Mouse (Mus musculus) ES-E14 (cell line): ENCODE data around the gene Hoxa13. TPM values are rescaled to one million over a fixed set of nuclear protein-coding genes. Genes with fewer than 3 reads are reported as not detected.

Experiments used
- DNase-seq: peaks from one replicate; pipeline ENCODE4 v3.0.0-alpha.2; 2013; ENCODE audit warnings: low read depth, low spot score
- H3K27ac ChIP-seq: 2 replicates; pipeline ENCODE4 v1.5.1; 2012; ENCODE audit warnings: low read depth, mild to moderate bottlenecking, low read length, moderate library complexity, mixed read lengths; ENCODE audit not compliant: poor library complexity, insufficient read depth, severe bottlenecking
- H3K36me3 ChIP-seq: 2 replicates; pipeline ENCODE4 v1.6.1; 2012; ENCODE audit warnings: mild to moderate bottlenecking, low read length, moderate library complexity, mixed read lengths; ENCODE audit not compliant: control insufficient read depth, poor library complexity, insufficient read depth, severe bottlenecking
- H3K4me1 ChIP-seq, 2 experiments: fragments of 150-350 bp in 1 of 2; sonication (generic) in 1 of 2; 2 replicates each; pipeline ENCODE4 v1.6.1; 2012; ENCODE audit warnings: low read length in 2 of 2, mild to moderate bottlenecking in 1 of 2, mixed read lengths in 1 of 2; ENCODE audit not compliant: control insufficient read depth in 2 of 2, insufficient read depth in 2 of 2, poor library complexity in 1 of 2
- H3K4me3 ChIP-seq, 2 experiments: fragments of 150-350 bp in 1 of 2; sonication (generic) in 1 of 2; 2 replicates each; pipeline ENCODE4 v1.5.1; 2012; ENCODE audit warnings: low read length in 2 of 2, low read depth in 1 of 2, mild to moderate bottlenecking in 1 of 2, mixed read lengths in 1 of 2; ENCODE audit not compliant: insufficient read depth in 1 of 2, poor library complexity in 1 of 2, severe bottlenecking in 1 of 2
- H3K9ac ChIP-seq: 2 replicates; pipeline ENCODE4 v1.6.1; 2012; ENCODE audit warnings: low read depth, mild to moderate bottlenecking, low read length, mixed read lengths; ENCODE audit not compliant: poor library complexity, insufficient read depth, severe bottlenecking
- H3K9me3 ChIP-seq: fragments of 150-350 bp; sonication (generic); 2 replicates; pipeline ENCODE4 v1.6.1; 2012; ENCODE audit warnings: low read depth, mild to moderate bottlenecking, low read length; ENCODE audit not compliant: control insufficient read depth, insufficient read depth
- CHD2 ChIP-seq: IDR thresholded peaks from 2 replicates; pipeline ENCODE4 v1.6.1; 2014; ENCODE audit warnings: mild to moderate bottlenecking, low read depth, low read length, inconsistent platforms
- HCFC1 ChIP-seq: IDR thresholded peaks from 2 replicates; pipeline ENCODE4 v1.6.1; 2012; ENCODE audit warnings: low read length, inconsistent platforms, borderline replicate concordance; ENCODE audit not compliant: insufficient read depth
- MAFK ChIP-seq: IDR thresholded peaks from 2 replicates; pipeline ENCODE4 v1.6.1; 2014; ENCODE audit warnings: mild to moderate bottlenecking, low read depth, low read length, inconsistent platforms; ENCODE audit not compliant: insufficient read depth
- ZC3H11A ChIP-seq: IDR thresholded peaks from 2 replicates; pipeline ENCODE4 v1.6.1; 2012; ENCODE audit warnings: low read depth, mild to moderate bottlenecking, inconsistent platforms, low read length, borderline replicate concordance
- ZNF384 ChIP-seq: IDR thresholded peaks from 2 replicates; pipeline ENCODE4 v1.6.1; 2012; ENCODE audit warnings: low read depth, low read length, inconsistent platforms
- in situ Hi-C, 2 experiments: fragments of 600-800 bp; cut with MboI; formaldehyde crosslinking; loops; one replicate each; pipeline ENCODE4 v1.15.1; 2025; ENCODE audit warnings: low sequenced_read_pairs in 2 of 2, inconsistent platforms in 1 of 2; ENCODE audit not compliant: unreplicated experiment in 2 of 2
- total RNA-seq: library from RNA; depleted of rRNA; stranded (reverse); fragments of 300-350 nt; gene quantifications from 2 replicates; pipeline ENCODE4 v1.2.3, GENCODE M21; 2012

The Hoxa13 gene
- total RNA-seq, 1 experiment, result 0.40 TPM

GRCm38 (mm10) chr6:52215771-52216535 is 44.7 kb downstream of the Hoxa13 start:
- H3K9ac ChIP-seq, result no peak overlapping the region
- H3K36me3 ChIP-seq, result no peaks in the 10 kb centered on the region
- TF ChIP-seq ZC3H11A, result no peak
- TF ChIP-seq CHD2, result no peak
- no peak for TF ChIP-seq HCFC1
- no peak for TF ChIP-seq MAFK
- no peak for TF ChIP-seq ZNF384

GRCm38 (mm10) chr6:52215070-52215469 is 45.6 kb downstream of the Hoxa13 start:
- no peak for DNase-seq
- no peaks in the 10 kb centered on the region for H3K9me3 ChIP-seq
- no peak for TF ChIP-seq CHD2
- TF ChIP-seq HCFC1, result no peak
- TF ChIP-seq ZNF384, result no peak
- TF ChIP-seq MAFK, result no peak
- no peak for TF ChIP-seq ZC3H11A
- H3K27ac ChIP-seq, result no peak overlapping the region
- no peak overlapping the region for H3K9ac ChIP-seq
- H3K4me1 ChIP-seq, result peaks cover 0 to 4% of the 10 kb centered on the region in 2 experiments; a peak in 1 of 4 replicates
- no peak overlapping the region for H3K4me3 ChIP-seq
- no peaks in the 10 kb centered on the region for H3K36me3 ChIP-seq
- in situ Hi-C loops, result loop anchor here (5.0 to 25.0 kb wide), 2 partner anchors 603 to 1043 kb away; no protein-coding TSS in a partner anchor

More at GRCm38 (mm10) chr6:52215771-52216535, 44.7 kb downstream of the Hoxa13 start:
- no peak overlapping the region for H3K4me3 ChIP-seq
- in situ Hi-C loops, result loop anchor here (5.0 to 25.0 kb wide), 2 partner anchors 604 to 1044 kb away; no protein-coding TSS in a partner anchor
- H3K27ac ChIP-seq, result no peak overlapping the region
- no peak for DNase-seq
- no peaks in the 10 kb centered on the region for H3K9me3 ChIP-seq
- peaks cover 0 to 4% of the 10 kb centered on the region in 2 experiments; a peak in 1 of 4 replicates for H3K4me1 ChIP-seq

- Histone ChIP-seq H3K4me1 (peaks cover 0 to 4% of the 10 kb centered on the region in 2 experiments; a peak in 1 of 4 replicates), H3K9ac (no peak overlapping the region), H3K27ac (no peak overlapping the region), H3K9me3 (no peaks in the 10 kb centered on the region), H3K36me3 (no peaks in the 10 kb centered on the region), H3K4me3 (no peak overlapping the region)
- DNase-seq, result no peak
- in situ Hi-C loops, result loop anchor here in 1 of 2 experiments (25.0 kb wide), 1 partner anchor 602 kb away; no protein-coding TSS in a partner anchor
- TF ChIP-seq CHD2, result no peak
- TF ChIP-seq ZNF384, result no peak
- TF ChIP-seq HCFC1, result no peak
- no peak for TF ChIP-seq ZC3H11A
These were observed 46.4 kb downstream of the Hoxa13 start for GRCm38 (mm10) chr6:52214271-52214670.

- peak; percentile 80 for TF ChIP-seq ZNF384
- no peak for TF ChIP-seq CHD2
- in situ Hi-C loops, result loop anchor here in 1 of 2 experiments (25.0 kb wide), 1 partner anchor 601 kb away; no protein-coding TSS in a partner anchor
- no peak within 1 kb of the TSS for H3K9ac ChIP-seq
- H3K27ac ChIP-seq, result no peak within 1 kb of the TSS
- no peaks in the 10 kb centered on the region for H3K36me3 ChIP-seq
- DNase-seq, result no peak
- H3K9me3 ChIP-seq, result no peaks in the 10 kb centered on the region
- peaks cover 0 to 4% of the 10 kb centered on the region in 2 experiments; a peak in 1 of 4 replicates for H3K4me1 ChIP-seq
- no peak within 1 kb of the TSS for H3K4me3 ChIP-seq
These were observed 47.3 kb downstream of the Hoxa13 start, which contains the start of the genes Hoxa3 and Gm28308 for GRCm38 (mm10) chr6:52213119-52213986. TSS of gene Hoxa3 (minus strand) at chr6:52213336. TSS of gene Gm28308 (minus strand) at chr6:52213339.
